Mouse (Mus musculus): ENCODE results near the gene Wtap. TPM values are rescaled to one million over a fixed set of nuclear protein-coding genes. Genes with fewer than 3 reads are reported as not detected.
A peak's percentile ranks its signal among the peaks of the same experiment; 100 is the strongest.
"Not testable (repeated sequence)": the region's sequence is repeated elsewhere in the genome, so short reads cannot be mapped to it uniquely, and the experiment has no call there.

Wtap gene
- polyA plus RNA-seq, 1 experiment from 2014 or later = 124 TPM

DNA sequence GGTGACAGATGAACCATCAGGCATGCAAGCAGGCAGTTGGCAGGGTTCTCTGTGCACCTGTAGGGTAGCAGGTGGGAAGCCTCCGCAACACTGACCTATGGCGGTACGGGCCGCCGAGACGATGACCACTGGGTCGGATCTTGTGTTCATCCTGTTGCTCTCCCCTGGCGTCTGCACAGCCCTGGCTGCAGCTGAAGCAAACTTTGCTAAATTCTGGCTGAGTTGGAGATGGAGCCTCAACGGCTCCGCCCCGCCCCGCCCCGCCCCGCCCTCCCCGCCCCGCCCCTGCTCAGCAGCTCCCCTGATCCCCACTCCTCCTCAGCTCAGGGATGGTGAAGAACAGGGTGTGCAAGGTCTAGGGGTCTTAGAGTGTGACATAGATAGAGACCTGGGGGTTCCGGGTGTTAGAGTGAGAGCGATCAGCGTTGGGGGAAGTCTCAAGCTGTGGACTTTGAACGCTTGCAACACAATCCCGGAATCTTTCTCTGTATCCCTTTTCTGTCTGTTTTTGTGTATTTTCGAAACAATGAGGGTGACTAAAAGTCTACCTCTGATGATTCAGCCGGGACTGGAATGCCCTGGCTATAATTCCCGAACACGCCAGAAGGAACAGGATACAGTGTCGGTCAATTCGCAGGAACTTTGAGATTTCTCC lies 53.7 kb downstream of the Wtap start, which contains the start of gene Acat3:
Gene Acat3, minus strand, starts transcription at position 450 of the 655 bp plus-strand sequence.
- Histone ChIP-seq H3K9ac (replicated peaks; ENCODE audit: low read length) (peak within 1 kb of the TSS; percentile 51), H3K9me3 (ENCODE audit: low read length) (no peaks in the 10 kb centered on the region), H3K27me3 (ENCODE audit: insufficient read depth, low read length) (no peaks in the 10 kb centered on the region), H3K4me1 (ENCODE audit: insufficient read depth, low read length) (peaks cover 7% of the 10 kb centered on the region; the same call in 1 of the 2 replicates), H3K4me2 (replicated peaks; ENCODE audit: low read depth, low read length) (peak within 1 kb of the TSS; percentile 65), H3K27ac (ENCODE audit: low read length) (no peak within 1 kb of the TSS), H3K36me3 (ENCODE audit: insufficient read depth, low read length) (peaks cover 17% of the 10 kb centered on the region), H3K4me3 (ENCODE audit: low read length) (peak within 1 kb of the TSS; percentile 40)
- 8% methylated on average over 27 of the region's 27 CpGs for WGBS
- peak; percentile 81 for ATAC-seq (ENCODE audit: low FRiP score, low TSS enrichment)

DNA sequence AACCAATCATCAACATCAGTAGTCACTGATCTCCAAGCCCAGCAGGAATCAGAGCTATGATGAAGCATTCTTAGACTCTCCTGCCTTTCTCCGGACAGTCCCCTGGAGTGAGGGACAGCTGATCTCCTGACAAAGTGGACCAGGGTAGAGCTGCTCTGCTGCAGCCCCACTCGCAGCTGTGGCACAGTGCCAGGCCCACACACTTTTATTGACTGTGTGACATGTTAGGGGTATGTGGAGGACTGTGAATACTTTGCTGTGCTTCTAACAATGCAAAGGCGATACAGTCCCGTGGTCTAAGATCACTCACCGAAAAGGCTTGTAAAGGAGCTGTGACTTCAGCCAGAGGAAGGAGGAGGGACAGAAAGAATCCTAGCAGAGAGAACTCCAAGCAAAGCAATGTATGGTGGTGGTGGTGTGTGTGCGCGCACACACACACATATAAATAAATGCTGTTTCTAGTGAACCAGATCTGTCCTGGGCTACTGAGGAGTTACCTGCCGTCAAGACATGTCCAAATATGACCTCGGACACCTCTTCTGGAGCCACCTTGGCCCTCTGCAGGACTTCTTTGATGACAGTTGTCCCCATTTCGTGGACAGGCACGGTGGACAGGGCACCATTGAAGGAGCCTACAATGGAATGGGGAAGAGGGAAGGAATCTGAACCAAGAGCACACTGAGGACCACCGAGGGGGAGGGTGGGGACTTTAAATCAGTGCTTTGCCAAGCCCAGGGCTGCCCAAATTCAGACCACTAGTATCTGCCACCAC lies 54.4 kb downstream of the Wtap start:
- peak; percentile 32 for ATAC-seq (ENCODE audit: low FRiP score, low TSS enrichment)
- H3K4me1 ChIP-seq (ENCODE audit: insufficient read depth, low read length); H3K27me3 ChIP-seq (ENCODE audit: insufficient read depth, low read length); H3K27ac ChIP-seq (ENCODE audit: low read length); H3K9me3 ChIP-seq (ENCODE audit: low read length): not testable (repeated sequence)
- Histone ChIP-seq H3K4me2 (replicated peaks; ENCODE audit: low read depth, low read length) (peak overlapping the region; percentile 65), H3K36me3 (ENCODE audit: insufficient read depth, low read length) (peaks cover 16% of the 10 kb centered on the region), H3K9ac (replicated peaks; ENCODE audit: low read length) (0 out of 2 replicates have a peak overlapping the region, but pooled peaks have one; percentile 51), H3K4me3 (ENCODE audit: low read length) (peak overlapping the region; percentile 40)
- WGBS = 42% methylated on average over 2 of the region's 12 CpGs

GRCm38 (mm10) chr17:12938077-12938476 lies 55.9 kb downstream of the Wtap start:
- Histone ChIP-seq H3K27me3 (ENCODE audit: insufficient read depth, low read length) (no peaks in the 10 kb centered on the region), H3K4me1 (ENCODE audit: insufficient read depth, low read length) (peaks cover 7% of the 10 kb centered on the region; the same call in 1 of the 2 replicates), H3K27ac (ENCODE audit: low read length) (no peak overlapping the region), H3K9me3 (ENCODE audit: low read length) (no peaks in the 10 kb centered on the region), H3K4me3 (ENCODE audit: low read length) (no peak overlapping the region), H3K36me3 (ENCODE audit: insufficient read depth, low read length) (peaks cover 7% of the 10 kb centered on the region; the same call in 1 of the 2 replicates), H3K4me2 (replicated peaks; ENCODE audit: low read depth, low read length) (no peak overlapping the region), H3K9ac (replicated peaks; ENCODE audit: low read length) (no peak overlapping the region)
- 75% methylated on average over 2 of the region's 2 CpGs for WGBS
- no peak for ATAC-seq (ENCODE audit: low FRiP score, low TSS enrichment)

DNA sequence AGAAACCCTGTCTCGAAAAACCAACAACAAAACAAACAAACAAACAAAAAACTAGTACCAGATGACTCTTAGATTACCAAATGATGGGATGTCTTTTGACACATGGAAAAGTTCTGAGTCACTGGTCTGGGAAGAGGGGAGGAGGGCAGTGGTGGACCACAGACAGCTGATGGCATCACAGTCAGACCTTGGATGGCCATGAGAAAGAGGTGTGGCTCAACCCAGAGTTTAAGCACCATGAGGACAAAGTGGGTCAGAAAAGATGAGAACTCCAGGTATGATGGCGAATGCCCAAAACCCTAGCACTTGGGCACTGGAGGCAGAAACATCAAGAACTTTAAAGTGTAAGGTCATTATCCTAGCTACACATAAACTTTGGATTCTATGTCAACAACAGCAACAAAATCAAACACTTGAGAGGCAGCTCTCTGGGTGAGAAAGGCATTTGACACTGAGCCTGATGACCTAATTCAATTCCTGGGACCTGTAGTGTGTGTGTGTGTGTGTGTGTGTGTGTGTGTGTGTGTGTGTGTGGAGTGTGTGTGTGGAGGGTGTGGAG lies 56.5 kb downstream of the Wtap start:
- 81% methylated on average over 2 of the region's 2 CpGs for WGBS
- Histone ChIP-seq H3K4me3 (ENCODE audit: low read length) (no peak overlapping the region), H3K27ac (ENCODE audit: low read length) (no peak overlapping the region), H3K36me3 (ENCODE audit: insufficient read depth, low read length) (peaks cover 2% of the 10 kb centered on the region; the same call in 1 of the 2 replicates), H3K9me3 (ENCODE audit: low read length) (no peaks in the 10 kb centered on the region), H3K27me3 (ENCODE audit: insufficient read depth, low read length) (no peaks in the 10 kb centered on the region), H3K4me1 (ENCODE audit: insufficient read depth, low read length) (peaks cover 7% of the 10 kb centered on the region; the same call in 1 of the 2 replicates), H3K4me2 (replicated peaks; ENCODE audit: low read depth, low read length) (no peak overlapping the region), H3K9ac (replicated peaks; ENCODE audit: low read length) (no peak overlapping the region)
- ATAC-seq (ENCODE audit: low FRiP score, low TSS enrichment) = no peak

- H3K27ac ChIP-seq (ENCODE audit: low read length) = peak overlapping the region; percentile 53; the same call in 1 of the 2 replicates
- peak; percentile 58; the same call in 1 of the 2 replicates for ATAC-seq (ENCODE audit: low FRiP score, low TSS enrichment)
- no peak overlapping the region for H3K4me3 ChIP-seq (ENCODE audit: low read length)
- H3K4me2 ChIP-seq (replicated peaks; ENCODE audit: low read depth, low read length) = no peak overlapping the region
- H3K36me3 ChIP-seq (ENCODE audit: insufficient read depth, low read length) = no peaks in the 10 kb centered on the region
- no peaks in the 10 kb centered on the region for H3K9me3 ChIP-seq (ENCODE audit: low read length)
- no peaks in the 10 kb centered on the region for H3K27me3 ChIP-seq (ENCODE audit: insufficient read depth, low read length)
- H3K4me1 ChIP-seq (ENCODE audit: insufficient read depth, low read length) = peaks cover 5% of the 10 kb centered on the region; the same call in 1 of the 2 replicates
- H3K9ac ChIP-seq (replicated peaks; ENCODE audit: low read length) = no peak overlapping the region
- WGBS = 55% methylated on average over 4 of the region's 4 CpGs
Observed at GRCm38 (mm10) chr17:12935719-12936118, 58.2 kb downstream of the Wtap start.

GRCm38 (mm10) chr17:12931576-12931975 lies 62.4 kb downstream of the Wtap start:
- H3K9ac ChIP-seq (replicated peaks; ENCODE audit: low read length); H3K27me3 ChIP-seq (ENCODE audit: insufficient read depth, low read length); H3K9me3 ChIP-seq (ENCODE audit: low read length); H3K36me3 ChIP-seq (ENCODE audit: insufficient read depth, low read length); H3K4me3 ChIP-seq (ENCODE audit: low read length); H3K4me2 ChIP-seq (replicated peaks; ENCODE audit: low read depth, low read length); H3K4me1 ChIP-seq (ENCODE audit: insufficient read depth, low read length); H3K27ac ChIP-seq (ENCODE audit: low read length): not testable (repeated sequence)
- ATAC-seq (ENCODE audit: low FRiP score, low TSS enrichment) = 0 out of 2 replicates have a peak, but pooled peaks have one; percentile 29
- WGBS = 73% methylated on average over 5 of the region's 5 CpGs

GRCm38 (mm10) chr17:12925703-12926180 lies 68.2 kb downstream of the Wtap start:
- peaks cover 51% of the 10 kb centered on the region for H3K36me3 ChIP-seq (ENCODE audit: insufficient read depth, low read length)
- WGBS = 77% methylated on average over 8 of the region's 8 CpGs
- no peak for ATAC-seq (ENCODE audit: low FRiP score, low TSS enrichment)

GRCm38 (mm10) chr17:12925001-12925400 lies 69.0 kb downstream of the Wtap start:
- Histone ChIP-seq H3K9me3 (ENCODE audit: low read length) (no peaks in the 10 kb centered on the region), H3K27ac (ENCODE audit: low read length) (no peak overlapping the region), H3K4me1 (ENCODE audit: insufficient read depth, low read length) (no peaks in the 10 kb centered on the region), H3K27me3 (ENCODE audit: insufficient read depth, low read length) (no peaks in the 10 kb centered on the region), H3K4me2 (replicated peaks; ENCODE audit: low read depth, low read length) (no peak overlapping the region), H3K36me3 (ENCODE audit: insufficient read depth, low read length) (peaks cover 58% of the 10 kb centered on the region), H3K9ac (replicated peaks; ENCODE audit: low read length) (no peak overlapping the region), H3K4me3 (ENCODE audit: low read length) (no peak overlapping the region)
- 94% methylated on average over 3 of the region's 3 CpGs for WGBS
- no peak for ATAC-seq (ENCODE audit: low FRiP score, low TSS enrichment)

More at GRCm38 (mm10) chr17:12925703-12926180, 68.2 kb downstream of the Wtap start:
- Histone ChIP-seq H3K9me3 (ENCODE audit: low read length) (no peaks in the 10 kb centered on the region), H3K9ac (replicated peaks; ENCODE audit: low read length) (no peak overlapping the region), H3K27me3 (ENCODE audit: insufficient read depth, low read length) (no peaks in the 10 kb centered on the region), H3K4me3 (ENCODE audit: low read length) (no peak overlapping the region), H3K27ac (ENCODE audit: low read length) (no peak overlapping the region), H3K4me2 (replicated peaks; ENCODE audit: low read depth, low read length) (no peak overlapping the region), H3K4me1 (ENCODE audit: insufficient read depth, low read length) (no peaks in the 10 kb centered on the region)

DNA sequence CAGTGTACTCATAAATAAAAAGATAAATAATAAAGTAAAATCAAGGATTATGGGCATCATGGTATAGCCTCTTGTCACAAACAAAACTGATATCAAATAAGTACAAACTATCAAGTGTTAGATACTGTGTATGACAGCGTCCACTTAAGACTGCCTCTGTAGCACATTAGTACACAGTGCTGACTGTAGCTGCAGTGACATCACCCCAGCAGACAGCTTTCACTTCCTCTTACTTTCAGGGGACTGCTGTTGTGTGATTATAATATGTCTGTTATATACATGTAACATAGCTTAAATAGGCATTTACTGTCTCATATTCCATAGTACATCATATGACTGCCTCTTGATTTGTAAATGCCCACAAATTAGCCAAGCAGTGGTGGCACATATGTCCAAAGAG lies 72.9 kb downstream of the Wtap start:
- Histone ChIP-seq H3K4me3 (ENCODE audit: low read length) (no peak overlapping the region), H3K36me3 (ENCODE audit: insufficient read depth, low read length) (peaks cover 64% of the 10 kb centered on the region), H3K27ac (ENCODE audit: low read length) (no peak overlapping the region), H3K9ac (replicated peaks; ENCODE audit: low read length) (no peak overlapping the region), H3K27me3 (ENCODE audit: insufficient read depth, low read length) (no peaks in the 10 kb centered on the region), H3K9me3 (ENCODE audit: low read length) (no peaks in the 10 kb centered on the region), H3K4me1 (ENCODE audit: insufficient read depth, low read length) (peaks cover 7% of the 10 kb centered on the region), H3K4me2 (replicated peaks; ENCODE audit: low read depth, low read length) (no peak overlapping the region)
- no peak for ATAC-seq (ENCODE audit: low FRiP score, low TSS enrichment)
- 92% methylated on average over 1 of the region's 1 CpGs for WGBS

Data from kidney, embryonic 16.5 days (tissue).